Mouse (Mus musculus) frontal cortex, adult 2 months (tissue): ENCODE measurements around the gene Guk1. TPM values are rescaled to one million over a fixed set of nuclear protein-coding genes. Genes with fewer than 3 reads are reported as not detected.
"Not testable (repeated sequence)": the region's sequence is repeated elsewhere in the genome, so short reads cannot be mapped to it uniquely, and the experiment has no call there.

Experiments
- DNase-seq, 2 experiments: peaks; one replicate each; pipeline ENCODE4 v3.0.0; 2022; ENCODE audit warnings: low spot score in 1 of 2; ENCODE audit errors: extremely low spot score in 1 of 2
- polyA plus RNA-seq: library from polyadenylated mRNA; depleted of rRNA; stranded (reverse); fragments of >200 nt; gene quantifications from 2 replicates; pipeline ENCODE4 v1.2.3, GENCODE M21; 2012

The Guk1 gene
- polyA plus RNA-seq, 1 experiment, result 250 TPM

DNA sequence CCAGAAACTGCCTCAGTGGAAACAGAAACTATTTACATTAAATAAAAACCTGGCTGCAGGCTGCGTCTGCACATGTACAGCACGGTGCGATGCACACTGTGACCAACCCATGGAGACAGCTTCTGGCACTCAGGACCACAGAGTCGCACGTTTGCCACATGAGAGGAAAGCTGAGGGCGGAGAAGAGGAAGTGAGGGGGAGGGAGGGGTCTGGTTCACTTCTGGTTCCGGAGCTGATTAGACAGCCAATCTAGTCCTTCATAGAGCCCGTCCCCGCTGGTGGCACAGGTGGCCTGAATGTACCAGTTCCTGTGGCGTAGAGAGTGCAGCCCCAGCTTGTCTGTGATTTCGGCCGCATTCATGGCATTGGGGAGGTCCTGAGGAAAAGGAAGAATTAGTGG is 20.3 kb upstream of the Guk1 start:
- not testable (repeated sequence) for DNase-seq

DNA sequence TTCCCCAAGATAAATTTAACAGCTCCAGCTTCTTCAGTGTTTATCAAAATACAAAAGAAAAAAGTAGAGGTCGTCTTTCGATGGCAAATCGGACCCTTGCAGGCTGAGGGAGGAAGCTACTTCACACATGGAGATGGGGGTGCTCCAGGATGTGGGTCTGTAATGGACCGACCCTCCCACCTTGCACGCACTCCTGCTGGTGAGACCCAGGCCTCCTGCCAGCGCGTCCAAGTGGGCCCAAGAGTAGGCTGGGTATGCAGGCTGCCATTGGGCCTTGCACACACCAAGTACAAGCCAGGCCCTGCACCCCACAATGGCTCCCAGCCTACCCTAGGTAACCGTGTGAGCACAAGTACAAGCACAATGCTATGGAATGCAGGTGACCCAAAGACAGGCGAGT is 19.5 kb upstream of the Guk1 start:
- not testable (repeated sequence) for DNase-seq

GRCm38 (mm10) chr11:59210020-59210419 is 18.0 kb upstream of the Guk1 start:
- no peak for DNase-seq

DNA sequence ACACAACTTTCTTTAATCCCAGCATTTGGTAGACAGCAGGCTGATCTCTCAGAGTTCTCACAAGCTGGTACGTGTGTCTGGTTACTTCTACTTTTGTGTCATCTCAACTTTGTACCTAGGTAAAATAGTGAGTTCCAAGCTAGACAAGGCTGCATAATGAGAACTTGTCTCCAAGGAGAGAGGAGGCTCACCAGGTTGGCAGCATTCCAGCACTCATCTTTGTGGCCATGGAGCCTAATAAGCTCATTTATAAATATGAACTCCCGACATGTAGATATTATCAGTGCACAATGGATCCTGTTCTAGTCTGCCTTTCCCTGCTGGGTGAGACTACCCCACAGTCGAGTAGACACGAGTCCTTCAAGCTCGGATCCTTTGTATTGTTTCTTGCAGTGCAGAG is 17.6 kb upstream of the Guk1 start:
- no peak for DNase-seq

- peak in 1 of 2 experiments; percentile 69 for DNase-seq
Measured at GRCm38 (mm10) chr11:59209003-59209441, 17.0 kb upstream of the Guk1 start.

DNA sequence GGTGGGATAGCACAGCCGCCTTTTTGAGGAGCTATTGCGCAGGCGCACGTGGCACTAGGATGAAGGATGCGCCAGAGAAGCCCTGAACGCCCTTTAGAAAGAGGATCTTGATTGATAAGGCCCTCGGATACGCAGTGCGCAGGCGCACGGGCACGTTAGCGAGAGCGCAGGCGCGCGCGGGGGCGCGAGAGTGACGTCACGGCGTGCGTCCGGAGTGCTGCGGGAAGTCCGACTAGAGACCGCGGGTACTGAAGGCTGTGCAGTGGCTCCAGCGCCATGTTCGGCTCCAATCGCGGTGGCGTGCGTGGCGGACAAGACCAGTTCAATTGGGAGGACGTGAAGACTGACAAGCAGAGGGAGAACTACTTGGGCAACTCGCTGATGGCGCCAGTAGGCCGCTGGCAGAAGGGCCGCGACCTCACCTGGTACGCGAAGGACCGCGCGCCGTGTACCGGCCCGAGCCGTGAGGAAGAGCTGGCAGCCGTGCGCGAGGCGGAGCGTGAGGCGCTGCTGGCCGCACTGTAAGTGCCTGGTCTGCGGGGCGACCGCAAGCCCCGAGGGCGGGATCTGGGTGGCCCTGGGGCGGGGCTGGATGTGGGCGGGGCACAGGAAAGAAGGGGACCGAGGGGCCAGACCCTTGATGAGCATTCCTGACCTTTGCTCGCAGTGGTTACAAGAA is 16.3 kb upstream of the Guk1 start, which contains the start of gene 2310033P09Rik:
TSS of gene 2310033P09Rik (plus strand) at position 169 of the 679 bp plus-strand sequence.
- DNase-seq, result peak; percentile 91 to 96

GRCm38 (mm10) chr11:59202081-59202995 is 10.3 kb upstream of the Guk1 start, which contains the start of gene Mrpl55:
Mrpl55 (plus strand) TSS chr11:59202486.
- peak; percentile 78 to 94 for DNase-seq

GRCm38 (mm10) chr11:59201216-59202002 is 9.4 kb upstream of the Guk1 start:
- DNase-seq, result no peak

GRCm38 (mm10) chr11:59196230-59196629 is 4.2 kb upstream of the Guk1 start:
- DNase-seq, result no peak

DNA sequence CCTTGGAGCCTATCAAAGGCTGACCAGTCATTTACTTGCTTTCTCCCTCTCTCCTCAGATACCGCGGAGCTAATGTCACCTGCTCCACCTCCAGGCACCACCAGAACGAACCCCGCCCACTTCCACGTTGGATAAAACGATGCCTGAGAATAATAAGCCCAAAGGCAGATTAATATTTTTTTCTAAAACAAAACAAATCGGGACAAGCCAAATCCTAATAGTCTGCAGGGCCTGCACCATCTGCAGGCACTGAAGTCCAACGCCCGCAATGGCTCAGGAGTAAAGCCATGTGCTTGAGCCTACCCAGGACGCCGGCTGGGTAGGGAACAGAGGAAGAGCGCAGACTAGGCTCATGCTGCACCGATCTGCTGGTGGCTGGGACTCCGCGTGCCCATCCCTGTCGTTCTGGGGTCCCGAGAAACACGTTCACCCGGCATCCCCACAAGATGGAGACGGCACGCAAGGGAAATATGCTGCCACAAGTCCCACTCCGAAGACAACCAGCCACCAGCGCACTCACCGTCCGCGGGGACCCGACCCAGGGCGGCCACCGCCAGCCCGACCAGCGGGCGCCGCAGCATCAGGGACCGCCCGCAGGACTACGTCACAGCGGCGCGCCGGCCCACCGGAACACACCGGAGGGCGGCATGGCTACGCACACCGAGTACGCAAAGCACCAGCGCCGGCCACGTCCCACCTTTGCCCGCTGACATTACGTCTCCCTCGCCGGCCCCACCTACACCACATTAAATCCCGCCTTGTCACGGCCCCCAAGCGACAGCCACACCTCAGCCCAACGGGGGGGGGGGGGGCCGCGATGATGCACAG is 567 bp downstream of the Guk1 start:
- peak; percentile 89 to 90 for DNase-seq

DNA sequence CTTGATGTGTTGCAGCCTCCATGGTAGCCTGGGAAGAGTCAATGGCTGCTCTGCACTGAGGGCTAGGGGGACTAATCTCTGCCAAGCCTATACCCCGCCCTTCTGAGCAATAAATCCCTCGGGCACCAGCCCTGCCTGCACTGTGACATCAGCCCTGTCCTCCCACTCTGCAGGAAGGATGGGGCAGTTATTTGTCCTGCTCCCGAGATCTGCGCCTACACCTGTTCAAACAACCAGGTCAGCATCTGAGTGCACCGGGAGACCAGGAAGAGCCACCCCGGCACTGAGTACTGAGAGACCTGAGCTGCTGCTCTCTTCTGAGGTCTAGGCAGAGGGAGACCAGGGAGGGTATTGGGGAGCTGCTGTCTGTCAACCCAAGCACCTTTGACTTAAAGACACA is 4.3 kb downstream of the Guk1 start:
- no peak for DNase-seq

DNA sequence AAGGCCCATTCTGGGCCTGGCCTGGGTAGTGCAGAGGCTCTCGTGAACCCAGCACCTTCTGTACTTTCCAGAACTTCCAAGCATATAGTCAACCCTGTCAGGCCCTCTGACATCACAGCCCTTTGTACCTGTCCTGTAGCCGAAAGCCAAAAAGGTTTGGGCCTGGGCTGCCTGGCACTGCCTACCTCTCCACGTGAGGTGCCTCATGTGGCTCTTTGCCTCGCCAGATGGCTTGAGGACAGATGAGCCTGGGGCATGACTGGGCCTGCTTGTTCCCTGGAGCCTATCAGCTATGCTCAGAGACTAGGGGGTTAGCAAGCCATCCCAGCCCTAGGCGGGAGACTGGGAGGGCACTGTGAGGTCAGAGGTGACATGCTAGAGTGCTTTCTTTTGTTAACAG is 6.5 kb downstream of the Guk1 start:
- no peak for DNase-seq

DNA sequence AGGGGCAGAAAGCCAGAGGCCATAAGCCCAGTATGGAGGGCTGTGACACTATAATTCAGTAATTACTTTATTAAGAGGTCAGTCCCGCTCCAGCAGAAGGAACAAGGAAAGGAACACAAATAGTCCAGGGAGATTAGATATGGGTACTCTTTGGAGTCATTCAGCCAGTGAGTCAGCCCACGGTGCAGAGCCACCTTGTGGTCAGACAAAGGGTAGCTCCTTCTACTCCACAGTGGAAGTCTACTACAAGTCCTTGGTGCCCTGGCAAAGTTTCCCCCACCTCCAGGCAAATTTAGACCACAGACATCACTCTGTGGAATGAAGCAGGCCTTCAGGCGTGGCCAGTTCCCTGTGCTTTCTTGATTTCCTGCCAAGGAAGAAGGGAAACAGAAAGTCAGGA is 8.2 kb downstream of the Guk1 start:
- peak in 1 of 2 experiments; percentile 71 for DNase-seq

- DNase-seq, result peak in 1 of 2 experiments; percentile 45
Measured at GRCm38 (mm10) chr11:59182864-59183331, 9.1 kb downstream of the Guk1 start, which contains the start of gene Gjc2. Gjc2 (minus strand) TSS chr11:59183213.

DNA sequence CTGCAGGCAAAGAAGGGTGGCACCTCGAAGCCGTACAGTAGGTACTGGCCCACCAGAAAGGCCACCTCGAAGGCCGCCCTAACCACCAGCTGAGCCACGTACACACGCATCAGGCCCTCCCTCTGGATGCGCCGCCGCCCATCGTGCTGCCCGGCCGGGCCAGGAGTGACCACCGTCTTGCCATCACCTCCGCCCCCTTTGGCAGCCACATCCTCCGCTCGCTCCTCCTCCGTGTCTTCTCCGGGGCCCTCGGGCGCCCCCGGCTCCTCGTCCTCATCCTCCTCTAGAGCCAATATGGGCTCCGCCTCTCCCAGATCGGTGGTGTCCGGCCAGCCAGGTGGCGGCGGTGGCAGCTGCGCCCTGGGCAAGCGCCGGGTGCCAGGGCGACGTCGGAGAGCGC is 15.1 kb downstream of the Guk1 start:
- DNase-seq, result no peak

- DNase-seq, result no peak
Measured at GRCm38 (mm10) chr11:59176475-59176874, 15.5 kb downstream of the Guk1 start.

DNA sequence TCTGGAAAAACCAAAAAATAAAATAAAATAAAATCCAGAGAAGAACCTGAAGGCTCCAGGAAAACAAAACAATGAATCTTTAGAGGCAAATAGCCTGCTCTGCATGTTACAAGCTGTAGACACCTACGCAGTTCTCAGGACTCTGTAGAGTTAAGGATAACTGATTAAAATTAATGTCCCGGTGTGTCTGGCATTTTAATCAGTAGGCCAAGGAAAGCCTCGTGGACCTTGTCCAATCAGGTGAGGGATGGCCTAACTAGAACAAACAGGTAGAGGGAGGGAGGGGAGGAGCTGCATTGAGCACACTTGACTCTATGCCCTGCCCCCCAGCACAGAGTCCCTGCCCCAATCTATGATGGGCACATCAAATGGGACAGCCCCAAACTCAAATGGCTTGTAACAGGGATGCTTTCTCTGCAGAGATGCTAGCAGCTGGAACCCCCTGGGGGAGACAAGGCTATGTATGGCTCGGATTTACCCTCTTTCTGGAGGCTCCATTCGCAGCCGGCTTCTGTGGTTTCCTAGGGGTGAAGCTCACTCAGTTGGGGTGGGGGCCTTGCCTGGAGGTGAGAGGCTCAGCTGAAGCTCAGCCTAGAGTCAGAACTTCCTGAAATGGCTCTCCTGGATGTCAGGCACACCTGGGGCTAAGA is 17.7 kb downstream of the Guk1 start:
- no peak for DNase-seq

GRCm38 (mm10) chr11:59170549-59170948 is 21.5 kb downstream of the Guk1 start:
- DNase-seq, result no peak

- DNase-seq, result no peak
Measured at GRCm38 (mm10) chr11:59169807-59170206, 22.2 kb downstream of the Guk1 start.
